Mouse (Mus musculus): ENCODE measurements around the gene Yipf4. TPM values are rescaled to one million over a fixed set of nuclear protein-coding genes. Genes with fewer than 3 reads are reported as not detected.
"Not testable (repeated sequence)": the region's sequence is repeated elsewhere in the genome, so short reads cannot be mapped to it uniquely, and the experiment has no call there.

The Yipf4 gene
- polyA plus RNA-seq, 1 experiment from 2014 or later = 45.8 TPM

- no peak within 1 kb of the TSS for H3K9ac ChIP-seq (ENCODE audit: low read depth, low read length)
- H3K9me3 ChIP-seq (replicated peaks; ENCODE audit: control insufficient read depth, low read length, poor library complexity, severe bottlenecking) = no peaks in the 10 kb centered on the region
- H3K27me3 ChIP-seq (ENCODE audit: control insufficient read depth, insufficient read depth, low read depth, low read length) = no peaks in the 10 kb centered on the region
- no peak within 1 kb of the TSS for H3K27ac ChIP-seq (ENCODE audit: low read length)
- H3K4me1 ChIP-seq (ENCODE audit: control insufficient read depth, insufficient read depth, low read length) = no peaks in the 10 kb centered on the region
- H3K36me3 ChIP-seq (ENCODE audit: control insufficient read depth, insufficient read depth, low read length) = no peaks in the 10 kb centered on the region
- 51% methylated on average over 8 of the region's 8 CpGs for WGBS
- H3K4me2 ChIP-seq (ENCODE audit: low read length) = no peak within 1 kb of the TSS
- H3K4me3 ChIP-seq (ENCODE audit: low read depth, low read length) = no peak within 1 kb of the TSS
- no peak for ATAC-seq
Measured at GRCm38 (mm10) chr17:74458711-74459408, 30.4 kb upstream of the Yipf4 start, which contains the start of gene Nlrc4. Nlrc4 (minus strand) TSS chr17:74459142.

DNA sequence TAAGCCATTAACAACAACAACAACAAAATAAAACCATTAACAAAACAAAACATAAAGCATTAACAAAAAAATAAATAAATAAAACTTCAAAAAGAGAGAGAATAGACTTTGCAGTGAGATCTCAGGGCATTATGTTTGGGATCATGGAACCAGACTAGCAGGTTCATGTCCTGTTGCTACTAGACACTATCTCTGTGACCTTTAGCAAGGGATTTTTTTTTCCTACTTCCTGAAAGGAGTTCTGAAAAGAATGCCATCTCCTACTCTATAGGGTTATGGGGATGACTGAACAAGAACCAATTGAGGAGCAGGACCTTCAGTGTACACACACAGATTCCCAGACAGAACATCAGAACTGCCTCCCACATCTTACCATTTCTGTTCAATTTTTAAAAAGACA is 25.8 kb upstream of the Yipf4 start:
- ATAC-seq = no peak
- Histone ChIP-seq H3K9me3 (replicated peaks; ENCODE audit: control insufficient read depth, low read length, poor library complexity, severe bottlenecking) (no peaks in the 10 kb centered on the region), H3K27ac (ENCODE audit: low read length) (no peak overlapping the region), H3K4me3 (ENCODE audit: low read depth, low read length) (no peak overlapping the region), H3K4me2 (ENCODE audit: low read length) (no peak overlapping the region), H3K4me1 (ENCODE audit: control insufficient read depth, insufficient read depth, low read length) (no peaks in the 10 kb centered on the region), H3K36me3 (ENCODE audit: control insufficient read depth, insufficient read depth, low read length) (no peaks in the 10 kb centered on the region), H3K9ac (ENCODE audit: low read depth, low read length) (no peak overlapping the region), H3K27me3 (ENCODE audit: control insufficient read depth, insufficient read depth, low read depth, low read length) (no peaks in the 10 kb centered on the region)

GRCm38 (mm10) chr17:74467981-74468380 is 21.3 kb upstream of the Yipf4 start:
- not testable (repeated sequence) for H3K4me1 ChIP-seq (ENCODE audit: control insufficient read depth, insufficient read depth, low read length); H3K9me3 ChIP-seq (replicated peaks; ENCODE audit: control insufficient read depth, low read length, poor library complexity, severe bottlenecking); H3K27ac ChIP-seq (ENCODE audit: low read length); H3K27me3 ChIP-seq (ENCODE audit: control insufficient read depth, insufficient read depth, low read depth, low read length); H3K4me2 ChIP-seq (ENCODE audit: low read length); H3K9ac ChIP-seq (ENCODE audit: low read depth, low read length); H3K36me3 ChIP-seq (ENCODE audit: control insufficient read depth, insufficient read depth, low read length); H3K4me3 ChIP-seq (ENCODE audit: low read depth, low read length); ATAC-seq
- WGBS = 86% methylated on average over 2 of the region's 2 CpGs

GRCm38 (mm10) chr17:74470133-74470532 is 19.2 kb upstream of the Yipf4 start:
- H3K4me1 ChIP-seq (ENCODE audit: control insufficient read depth, insufficient read depth, low read length); H3K27me3 ChIP-seq (ENCODE audit: control insufficient read depth, insufficient read depth, low read depth, low read length); ATAC-seq; H3K27ac ChIP-seq (ENCODE audit: low read length); H3K4me2 ChIP-seq (ENCODE audit: low read length); H3K9me3 ChIP-seq (replicated peaks; ENCODE audit: control insufficient read depth, low read length, poor library complexity, severe bottlenecking); H3K9ac ChIP-seq (ENCODE audit: low read depth, low read length); H3K36me3 ChIP-seq (ENCODE audit: control insufficient read depth, insufficient read depth, low read length); H3K4me3 ChIP-seq (ENCODE audit: low read depth, low read length): not testable (repeated sequence)
- WGBS = 77% methylated on average over 6 of the region's 6 CpGs

GRCm38 (mm10) chr17:74480361-74481069 is 8.8 kb upstream of the Yipf4 start:
- H3K4me1 ChIP-seq (ENCODE audit: control insufficient read depth, insufficient read depth, low read length) = no peaks in the 10 kb centered on the region
- H3K27me3 ChIP-seq (ENCODE audit: control insufficient read depth, insufficient read depth, low read depth, low read length) = no peaks in the 10 kb centered on the region
- H3K27ac ChIP-seq (ENCODE audit: low read length) = no peak overlapping the region
- no peak overlapping the region for H3K9ac ChIP-seq (ENCODE audit: low read depth, low read length)
- no peaks in the 10 kb centered on the region for H3K36me3 ChIP-seq (ENCODE audit: control insufficient read depth, insufficient read depth, low read length)
- WGBS = 86% methylated on average over 14 of the region's 14 CpGs
- H3K9me3 ChIP-seq (replicated peaks; ENCODE audit: control insufficient read depth, low read length, poor library complexity, severe bottlenecking) = no peaks in the 10 kb centered on the region
- no peak overlapping the region for H3K4me3 ChIP-seq (ENCODE audit: low read depth, low read length)
- no peak for ATAC-seq
- no peak overlapping the region for H3K4me2 ChIP-seq (ENCODE audit: low read length)

GRCm38 (mm10) chr17:74489901-74490220 is 568 bp downstream of the Yipf4 start:
- H3K36me3 ChIP-seq (ENCODE audit: control insufficient read depth, insufficient read depth, low read length) = peaks cover 11% of the 10 kb centered on the region
- peak overlapping the region; percentile 94 for H3K9ac ChIP-seq (ENCODE audit: low read depth, low read length)
- no peak; the same call in 1 of the 2 replicates for ATAC-seq
- H3K4me1 ChIP-seq (ENCODE audit: control insufficient read depth, insufficient read depth, low read length) = peaks cover 11% of the 10 kb centered on the region
- H3K27ac ChIP-seq (ENCODE audit: low read length) = peak overlapping the region; percentile 80
- peak overlapping the region; percentile 99 for H3K4me3 ChIP-seq (ENCODE audit: low read depth, low read length)
- H3K27me3 ChIP-seq (ENCODE audit: control insufficient read depth, insufficient read depth, low read depth, low read length) = no peaks in the 10 kb centered on the region
- H3K9me3 ChIP-seq (replicated peaks; ENCODE audit: control insufficient read depth, low read length, poor library complexity, severe bottlenecking) = no peaks in the 10 kb centered on the region
- under 1% methylated on average over 12 of the region's 12 CpGs for WGBS
- peak overlapping the region; percentile 65 for H3K4me2 ChIP-seq (ENCODE audit: low read length)

GRCm38 (mm10) chr17:74491565-74491964 is 2.3 kb downstream of the Yipf4 start:
- Histone ChIP-seq H3K9me3 (replicated peaks; ENCODE audit: control insufficient read depth, low read length, poor library complexity, severe bottlenecking) (no peaks in the 10 kb centered on the region), H3K4me2 (ENCODE audit: low read length) (no peak overlapping the region), H3K27me3 (ENCODE audit: control insufficient read depth, insufficient read depth, low read depth, low read length) (no peaks in the 10 kb centered on the region), H3K36me3 (ENCODE audit: control insufficient read depth, insufficient read depth, low read length) (peaks cover 14% of the 10 kb centered on the region), H3K4me3 (ENCODE audit: low read depth, low read length) (no peak overlapping the region), H3K27ac (ENCODE audit: low read length) (no peak overlapping the region), H3K4me1 (ENCODE audit: control insufficient read depth, insufficient read depth, low read length) (peaks cover 11% of the 10 kb centered on the region), H3K9ac (ENCODE audit: low read depth, low read length) (no peak overlapping the region)
- ATAC-seq = no peak
- 94% methylated on average over 3 of the region's 3 CpGs for WGBS

DNA sequence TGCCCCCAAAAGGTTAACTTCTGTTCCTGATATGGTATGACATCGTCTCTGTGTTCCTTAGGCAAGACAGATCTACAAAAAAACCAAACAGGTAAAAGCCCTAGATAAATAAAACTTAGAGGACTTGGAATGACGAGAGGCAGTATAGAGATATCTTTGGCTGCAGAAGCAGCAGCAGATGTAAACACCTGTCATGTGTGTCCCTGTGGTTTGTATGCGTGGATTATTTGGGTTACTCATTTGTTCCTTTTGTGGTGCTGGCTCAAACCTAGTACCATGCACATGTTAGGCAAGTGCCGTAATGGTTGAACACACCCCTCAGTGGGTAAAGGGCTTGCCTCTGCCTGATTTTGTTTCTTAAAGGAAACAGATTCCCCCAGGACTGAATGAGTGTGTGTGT is 10.9 kb downstream of the Yipf4 start:
- no peak for ATAC-seq
- Histone ChIP-seq H3K9me3 (replicated peaks; ENCODE audit: control insufficient read depth, low read length, poor library complexity, severe bottlenecking) (no peaks in the 10 kb centered on the region), H3K27me3 (ENCODE audit: control insufficient read depth, insufficient read depth, low read depth, low read length) (no peaks in the 10 kb centered on the region), H3K27ac (ENCODE audit: low read length) (no peak overlapping the region), H3K4me3 (ENCODE audit: low read depth, low read length) (no peak overlapping the region), H3K36me3 (ENCODE audit: control insufficient read depth, insufficient read depth, low read length) (peaks cover 25% of the 10 kb centered on the region), H3K9ac (ENCODE audit: low read depth, low read length) (no peak overlapping the region), H3K4me1 (ENCODE audit: control insufficient read depth, insufficient read depth, low read length) (no peaks in the 10 kb centered on the region), H3K4me2 (ENCODE audit: low read length) (no peak overlapping the region)
- WGBS = 92% methylated on average over 4 of the region's 4 CpGs

DNA sequence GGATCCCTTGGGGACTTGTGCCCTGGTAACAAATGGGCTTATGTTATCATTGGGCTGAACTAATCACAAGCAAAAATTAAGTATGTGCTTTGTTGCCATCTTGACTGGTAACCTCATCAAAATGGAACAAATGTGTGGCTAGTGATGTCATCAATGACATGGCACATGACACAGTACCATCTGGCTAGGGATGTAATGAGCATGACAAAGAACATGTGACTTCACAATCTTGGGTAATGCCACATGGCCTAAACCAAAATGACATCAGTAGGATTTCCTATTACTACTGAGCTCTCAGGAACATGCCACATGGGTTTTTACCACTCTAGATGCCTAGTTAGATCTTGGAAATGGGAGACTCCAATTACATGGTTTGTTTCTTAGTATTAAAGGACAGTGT is 11.8 kb downstream of the Yipf4 start:
- Histone ChIP-seq H3K36me3 (ENCODE audit: control insufficient read depth, insufficient read depth, low read length) (peaks cover 22% of the 10 kb centered on the region), H3K27ac (ENCODE audit: low read length) (no peak overlapping the region), H3K4me2 (ENCODE audit: low read length) (no peak overlapping the region), H3K27me3 (ENCODE audit: control insufficient read depth, insufficient read depth, low read depth, low read length) (no peaks in the 10 kb centered on the region), H3K4me3 (ENCODE audit: low read depth, low read length) (no peak overlapping the region), H3K4me1 (ENCODE audit: control insufficient read depth, insufficient read depth, low read length) (no peaks in the 10 kb centered on the region), H3K9ac (ENCODE audit: low read depth, low read length) (no peak overlapping the region), H3K9me3 (replicated peaks; ENCODE audit: control insufficient read depth, low read length, poor library complexity, severe bottlenecking) (no peaks in the 10 kb centered on the region)
- no peak for ATAC-seq
